Mouse (Mus musculus) testis, adult 2 months (tissue): ENCODE results near the gene Sumf1.

Experiments used
- CTCF ChIP-seq: fragments of 200-500 bp; IDR thresholded peaks from 2 replicates; pipeline ENCODE4 v1.5.1; 2012; ENCODE audit warnings: low read depth, mild to moderate bottlenecking, inconsistent platforms, low read length, moderate library complexity; ENCODE audit not compliant: control insufficient read depth, insufficient read depth, insufficient replicate concordance
- POLR2A ChIP-seq: fragments of 200-500 bp; IDR thresholded peaks from 2 replicates; pipeline ENCODE4 v1.6.1; 2012; ENCODE audit warnings: low read depth, mild to moderate bottlenecking, inconsistent platforms, low read length, moderate library complexity; ENCODE audit not compliant: control insufficient read depth

DNA sequence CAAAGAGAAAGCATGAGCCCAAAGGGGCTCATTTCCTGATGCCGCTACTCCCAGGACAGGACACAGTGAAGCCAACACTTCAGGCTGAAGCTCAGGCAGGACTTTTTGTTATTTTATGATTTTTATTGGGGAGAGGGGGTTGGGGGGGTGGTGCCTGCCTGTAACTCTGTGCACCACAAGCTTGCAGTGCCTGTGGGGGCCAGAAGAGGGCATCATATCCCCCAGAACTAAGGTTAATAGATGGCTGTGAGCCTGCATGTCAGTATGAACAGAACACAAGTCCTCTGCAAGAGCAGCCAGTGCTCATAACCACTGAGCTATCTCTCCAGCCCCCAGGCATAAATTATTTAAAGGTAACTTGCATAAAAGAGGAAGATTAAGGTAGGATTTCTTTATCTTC lies 13.2 kb downstream of the Sumf1 start:
- TF ChIP-seq CTCF (no peak), POLR2A (no peak)
